Mouse (Mus musculus) CH12.LX (cell line): ENCODE data around the gene Helz2. TPM values are rescaled to one million over a fixed set of nuclear protein-coding genes. Genes with fewer than 3 reads are reported as not detected.

Experiments
- DNase-seq: peaks from one replicate; pipeline ENCODE4 v3.0.0-alpha.2; 2013; ENCODE audit errors: extremely low read depth
- H3K27ac ChIP-seq: 2 replicates; pipeline ENCODE4 v1.5.1; 2012; ENCODE audit warnings: low read depth, mild to moderate bottlenecking, control low read depth, moderate library complexity; ENCODE audit not compliant: insufficient read depth
- H3K27me3 ChIP-seq: replicated peaks from 2 replicates; pipeline ENCODE3; 2012; ENCODE audit warnings: inconsistent platforms
- H3K36me3 ChIP-seq, 2 experiments: replicated peaks in 1 of 2; 2 replicates each; pipeline versions ENCODE3 to v1.6.1; 2012; ENCODE audit warnings: inconsistent platforms in 1 of 2, low read length in 1 of 2, mild to moderate bottlenecking in 1 of 2, mixed read lengths in 1 of 2, moderate library complexity in 1 of 2; ENCODE audit not compliant: control insufficient read depth in 1 of 2, insufficient read depth in 1 of 2
- H3K4me1 ChIP-seq, 2 experiments: 2 replicates each; pipeline ENCODE4 v1.6.1; 2012; ENCODE audit warnings: inconsistent platforms in 1 of 2, moderate library complexity in 1 of 2; ENCODE audit not compliant: insufficient read depth in 2 of 2, control insufficient read depth in 1 of 2
- H3K4me2 ChIP-seq: 2 replicates; pipeline ENCODE4 v1.6.1; 2012; ENCODE audit warnings: low read depth, mild to moderate bottlenecking, control low read depth; ENCODE audit not compliant: poor library complexity, insufficient read depth, severe bottlenecking
- H3K4me3 ChIP-seq, 3 experiments: fragments of 150-350 bp in 1 of 3; sonication (generic) in 1 of 3; replicated peaks in 1 of 3; 2 replicates each; pipeline versions ENCODE3 to v1.5.1; 2011 to 2012; ENCODE audit warnings: low read depth in 2 of 3, low read length in 2 of 3, mild to moderate bottlenecking in 2 of 3, moderate library complexity in 2 of 3, control low read depth in 1 of 3, improper control_type of control experiment in 1 of 3, inconsistent platforms in 1 of 3, mixed read lengths in 1 of 3; ENCODE audit not compliant: poor library complexity in 1 of 3
- H3K79me2 ChIP-seq: replicated peaks from 2 replicates; pipeline ENCODE4 v1.6.1; 2012; ENCODE audit warnings: mild to moderate bottlenecking, moderate library complexity; ENCODE audit not compliant: control insufficient read depth, poor library complexity, insufficient read depth, severe bottlenecking; ENCODE audit errors: extremely low read depth
- H3K9ac ChIP-seq: 2 replicates; pipeline ENCODE4 v1.6.1; 2012; ENCODE audit warnings: low read depth, mild to moderate bottlenecking, control low read depth, moderate library complexity; ENCODE audit not compliant: insufficient read depth
- H3K9me3 ChIP-seq: replicated peaks from 2 replicates; pipeline ENCODE3; 2012; ENCODE audit warnings: low read length, inconsistent platforms, mixed read lengths
- BHLHE40 ChIP-seq: IDR thresholded peaks from 2 replicates; pipeline ENCODE4 v1.6.1; 2011; ENCODE audit warnings: mild to moderate bottlenecking, low read depth, low read length, improper control_type of control experiment
- CHD2 ChIP-seq: IDR thresholded peaks from 2 replicates; pipeline ENCODE4 v1.6.1; 2011; ENCODE audit warnings: low read length, improper control_type of control experiment
- CTCF ChIP-seq, 2 experiments: IDR thresholded peaks in 1 of 2; conservative IDR thresholded peaks in 1 of 2; 2 replicates each; pipeline ENCODE4 v1.5.1; 2011 to 2012; ENCODE audit warnings: low read depth in 2 of 2, low read length in 2 of 2, improper control_type of control experiment in 1 of 2, inconsistent platforms in 1 of 2, mild to moderate bottlenecking in 1 of 2, moderate library complexity in 1 of 2
- ELF1 ChIP-seq: IDR thresholded peaks from 2 replicates; pipeline ENCODE4 v1.6.1; 2014; ENCODE audit warnings: low read depth, mild to moderate bottlenecking, inconsistent platforms, low read length, improper control_type of control experiment
- EP300 ChIP-seq: IDR thresholded peaks from 2 replicates; pipeline ENCODE4 v1.6.1; 2011; ENCODE audit warnings: low read length, improper control_type of control experiment
- ETS1 ChIP-seq: conservative IDR thresholded peaks from 2 replicates; pipeline ENCODE4 v1.6.1; 2012; ENCODE audit warnings: low read depth, mild to moderate bottlenecking, inconsistent platforms, low read length, improper control_type of control experiment, moderate library complexity
- GABPA ChIP-seq: IDR thresholded peaks from 2 replicates; pipeline ENCODE4 v1.6.1; 2012; ENCODE audit warnings: low read depth, low read length, improper control_type of control experiment, inconsistent platforms; ENCODE audit not compliant: insufficient replicate concordance
- HCFC1 ChIP-seq: IDR thresholded peaks from 2 replicates; pipeline ENCODE4 v1.6.1; 2012; ENCODE audit warnings: low read depth, mild to moderate bottlenecking, inconsistent platforms, low read length, improper control_type of control experiment
- IRF4 ChIP-seq: IDR thresholded peaks from 2 replicates; pipeline ENCODE4 v1.6.1; 2014; ENCODE audit warnings: low read depth, mild to moderate bottlenecking, inconsistent platforms, low read length, improper control_type of control experiment
- JUN ChIP-seq: IDR thresholded peaks from 2 replicates; pipeline ENCODE4 v1.6.1; 2011; ENCODE audit warnings: low read depth, mild to moderate bottlenecking, low read length, improper control_type of control experiment, moderate library complexity; ENCODE audit not compliant: insufficient read depth
- JUND ChIP-seq: conservative IDR thresholded peaks from 2 replicates; pipeline ENCODE4 v1.6.1; 2011; ENCODE audit warnings: low read depth, low read length, improper control_type of control experiment
- KAT2A ChIP-seq: IDR thresholded peaks from 2 replicates; pipeline ENCODE4 v1.6.1; 2012; ENCODE audit warnings: low read length, improper control_type of control experiment, inconsistent platforms; ENCODE audit not compliant: insufficient replicate concordance
- MAFK ChIP-seq: IDR thresholded peaks from 2 replicates; pipeline ENCODE4 v1.6.1; 2011; ENCODE audit warnings: low read length, improper control_type of control experiment; ENCODE audit not compliant: insufficient replicate concordance
- MAX ChIP-seq: IDR thresholded peaks from 2 replicates; pipeline ENCODE4 v1.6.1; 2011; ENCODE audit warnings: low read length, improper control_type of control experiment
- MAZ ChIP-seq: IDR thresholded peaks from 2 replicates; pipeline ENCODE4 v1.6.1; 2012; ENCODE audit warnings: low read depth, mild to moderate bottlenecking, inconsistent platforms, low read length, improper control_type of control experiment, moderate library complexity
- MXI1 ChIP-seq: IDR thresholded peaks from 2 replicates; pipeline ENCODE4 v1.6.1; 2011; ENCODE audit warnings: mild to moderate bottlenecking, low read depth, low read length, improper control_type of control experiment
- MYC ChIP-seq: IDR thresholded peaks from 2 replicates; pipeline ENCODE4 v1.6.1; 2011; ENCODE audit warnings: low read depth, mild to moderate bottlenecking, improper control_type of control experiment, low read length
- NELFE ChIP-seq: IDR thresholded peaks from 2 replicates; pipeline ENCODE4 v1.6.1; 2011; ENCODE audit warnings: low read depth, low read length, improper control_type of control experiment
- NRF1 ChIP-seq: IDR thresholded peaks from 2 replicates; pipeline ENCODE4 v1.6.1; 2014; ENCODE audit warnings: low read depth, mild to moderate bottlenecking, inconsistent platforms, low read length, improper control_type of control experiment, moderate library complexity
- PAX5 ChIP-seq: IDR thresholded peaks from 2 replicates; pipeline ENCODE4 v1.6.1; 2012; ENCODE audit warnings: low read length, inconsistent platforms, mixed read lengths
- POLR2A ChIP-seq: IDR thresholded peaks from 2 replicates; pipeline ENCODE4 v1.6.1; 2011; ENCODE audit warnings: low read depth, mild to moderate bottlenecking, improper control_type of control experiment, low read length
- RAD21 ChIP-seq: IDR thresholded peaks from 2 replicates; pipeline ENCODE4 v1.6.1; 2011; ENCODE audit warnings: low read depth, mild to moderate bottlenecking, low read length, improper control_type of control experiment, moderate library complexity
- SIN3A ChIP-seq: IDR thresholded peaks from 2 replicates; pipeline ENCODE4 v1.6.1; 2012; ENCODE audit warnings: low read length, improper control_type of control experiment, inconsistent platforms
- SMC3 ChIP-seq: IDR thresholded peaks from 2 replicates; pipeline ENCODE4 v1.6.1; 2011; ENCODE audit warnings: low read depth, low read length, improper control_type of control experiment
- TBP ChIP-seq: conservative IDR thresholded peaks from 2 replicates; pipeline ENCODE4 v1.6.1; 2011; ENCODE audit warnings: low read depth, low read length, improper control_type of control experiment
- TCF12 ChIP-seq: IDR thresholded peaks from 2 replicates; pipeline ENCODE4 v1.6.1; 2014; ENCODE audit warnings: low read depth, mild to moderate bottlenecking, inconsistent platforms, low read length, improper control_type of control experiment
- UBTF ChIP-seq: IDR thresholded peaks from 2 replicates; pipeline ENCODE4 v1.6.1; 2012; ENCODE audit warnings: low read depth, mild to moderate bottlenecking, inconsistent platforms, low read length, improper control_type of control experiment, moderate library complexity
- USF1 ChIP-seq: IDR thresholded peaks from 2 replicates; pipeline ENCODE4 v1.6.1; 2014; ENCODE audit warnings: low read depth, mild to moderate bottlenecking, inconsistent platforms, low read length, improper control_type of control experiment
- USF2 ChIP-seq: conservative IDR thresholded peaks from 2 replicates; pipeline ENCODE4 v1.6.1; 2011; ENCODE audit warnings: low read depth, low read length, improper control_type of control experiment
- ZC3H11A ChIP-seq: IDR thresholded peaks from 2 replicates; pipeline ENCODE4 v1.6.1; 2012; ENCODE audit warnings: low read depth, mild to moderate bottlenecking, inconsistent platforms, low read length, improper control_type of control experiment
- ZKSCAN1 ChIP-seq: IDR thresholded peaks from 2 replicates; pipeline ENCODE4 v1.6.1; 2012; ENCODE audit warnings: low read depth, inconsistent platforms, low read length, improper control_type of control experiment, borderline replicate concordance
- ZNF384 ChIP-seq: IDR thresholded peaks from 2 replicates; pipeline ENCODE4 v1.6.1; 2012; ENCODE audit warnings: low read depth, low read length, improper control_type of control experiment, inconsistent platforms
- dilution Hi-C: fragments of 300-500 bp; cut with MboI; formaldehyde crosslinking; loops from 2 replicates; pipeline ENCODE4 v1.14.3; 2020; ENCODE audit warnings: low sequenced_read_pairs; ENCODE audit not compliant: extremely low pct_unique_long_range_greater_than_20kb, extremely low pct_ligation_motif_present
- in situ Hi-C: fragments of 300-500 bp; cut with MboI; formaldehyde crosslinking; loops from 3 replicates; pipeline ENCODE4 v1.14.3; 2019; ENCODE audit warnings: low sequenced_read_pairs, low pct_ligation_motif_present, low pct_unique_long_range_greater_than_20kb, mixed read lengths
- polyA plus RNA-seq: library from polyadenylated mRNA; unstranded; fragments of >175 nt; gene quantifications from 2 replicates; pipeline ENCODE4 v1.2.1, GENCODE M21; 2012; ENCODE audit warnings: low read depth; ENCODE audit not compliant: insufficient read length
- total RNA-seq, 2 experiments: library from RNA; depleted of rRNA; stranded (reverse); fragments of 300-350 nt in 1 of 2; fragments of >200 nt in 1 of 2; gene quantifications; 2 replicates each; pipeline ENCODE4 v1.2.3; 2012 to 2014

Gene Helz2
- total and polyA plus RNA-seq, 3 experiments, result 5.6 to 18.3 (median 18.0) TPM

- H3K9me3 ChIP-seq, result no peaks in the 10 kb centered on the region
- in situ Hi-C loops (loop anchor here (5.0 to 25.0 kb wide), 2 partner anchors 36 to 291 kb away; partner anchors contain the start of genes Abhd16b and Tpd52l2), dilution Hi-C loops (no loop called here)
- no peak overlapping the region for H3K27ac ChIP-seq
- no peak overlapping the region for H3K4me2 ChIP-seq
- H3K9ac ChIP-seq, result no peak overlapping the region
- DNase-seq, result no peak
- H3K79me2 ChIP-seq, result no peaks in the 10 kb centered on the region
- peaks cover 15 to 36% of the 10 kb centered on the region in 2 experiments for H3K4me1 ChIP-seq
- no peaks in the 10 kb centered on the region for H3K36me3 ChIP-seq
- no peaks in the 10 kb centered on the region for H3K27me3 ChIP-seq
- TF ChIP-seq JUND (no peak), MXI1 (no peak), JUN (no peak), TBP (no peak), ELF1 (no peak), USF2 (no peak), SIN3A (no peak), MAZ (no peak), RAD21 (no peak), ZNF384 (no peak), BHLHE40 (no peak), IRF4 (no peak), SMC3 (no peak), ZC3H11A (no peak)
- no peak overlapping the region for H3K4me3 ChIP-seq
Measured at GRCm38 (mm10) chr2:181196628-181197300, 45.1 kb downstream of the Helz2 start.

DNA sequence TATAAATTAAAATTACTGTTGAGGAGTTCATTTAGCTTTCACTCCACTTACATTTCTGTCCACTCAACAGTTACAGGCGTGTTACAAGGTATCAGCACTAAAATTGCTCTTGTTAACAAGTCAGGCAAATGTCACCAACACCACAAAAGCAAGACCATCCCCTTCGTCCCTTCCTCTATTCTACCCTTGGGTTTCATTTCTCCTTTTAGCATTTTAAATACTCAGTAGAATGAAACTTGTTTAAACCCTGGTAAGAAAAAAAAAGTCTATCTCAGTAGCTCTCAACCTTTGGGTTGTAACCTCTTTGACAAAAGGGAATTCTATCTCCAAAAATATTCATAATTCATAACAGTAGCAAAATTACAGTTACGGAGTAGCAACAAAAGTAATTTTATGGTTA lies 48.8 kb downstream of the Helz2 start:
- H3K27ac ChIP-seq, result peak overlapping the region; percentile 98; the same call in 1 of the 2 replicates
- H3K36me3 ChIP-seq, result peaks cover 0 to 6% of the 10 kb centered on the region in 2 experiments
- in situ Hi-C loops (loop anchor here (25.0 kb wide), 1 partner anchor 294 kb away; the partner anchor contains the start of genes Abhd16b and Tpd52l2), dilution Hi-C loops (no loop called here)
- H3K79me2 ChIP-seq, result no peaks in the 10 kb centered on the region
- H3K9me3 ChIP-seq, result no peaks in the 10 kb centered on the region
- peak overlapping the region; percentile 84 for H3K4me2 ChIP-seq
- H3K9ac ChIP-seq, result peak overlapping the region; percentile 27; the same call in 1 of the 2 replicates
- DNase-seq, result peak; percentile 71
- H3K27me3 ChIP-seq, result no peaks in the 10 kb centered on the region
- H3K4me3 ChIP-seq, result no peak overlapping the region
- H3K4me1 ChIP-seq, result peaks cover 14 to 51% of the 10 kb centered on the region in 2 experiments
- TF ChIP-seq ETS1, result no peak; the same call in 1 of the 2 replicates
- TF ChIP-seq GABPA, result no peak
- TF ChIP-seq ZNF384, result peak; percentile 91
- no peak for TF ChIP-seq MAX
- TF ChIP-seq USF2, result no peak
- no peak for TF ChIP-seq UBTF
- TF ChIP-seq PAX5, result no peak
- TF ChIP-seq CTCF (conservative IDR thresholded peaks at IDR 0.05 in 1 of 2, IDR thresholded peaks at IDR 0.05 in 1 of 2; ENCODE audit: low read depth in 2 of 2, low read length in 2 of 2), result no peak
- 0 out of 2 replicates have a peak, but pooled peaks have one; percentile 12 for TF ChIP-seq TCF12
- no peak for TF ChIP-seq MAFK
- TF ChIP-seq HCFC1, result no peak
- no peak for TF ChIP-seq RAD21
- peak; percentile 96 for TF ChIP-seq IRF4
- TF ChIP-seq POLR2A, result no peak
- no peak for TF ChIP-seq NRF1
- TF ChIP-seq CHD2, result no peak
- TF ChIP-seq KAT2A, result no peak
- no peak for TF ChIP-seq NELFE
- TF ChIP-seq EP300, result peak; percentile 93
- no peak for TF ChIP-seq MYC
- no peak for TF ChIP-seq BHLHE40
- no peak for TF ChIP-seq USF1
- TF ChIP-seq ZC3H11A, result no peak
- TF ChIP-seq JUN, result no peak
- no peak for TF ChIP-seq ZKSCAN1
